Mouse (Mus musculus) gonadal fat pad, adult 2 months (tissue): ENCODE data around the gene Epm2aip1. TPM values are rescaled to one million over a fixed set of nuclear protein-coding genes. Genes with fewer than 3 reads are reported as not detected.

ENCODE experiments used
- DNase-seq: peaks from one replicate; pipeline ENCODE4 v3.0.0-alpha.2; 2012; ENCODE audit warnings: low read depth
- polyA plus RNA-seq: library from polyadenylated mRNA; depleted of rRNA; stranded (reverse); fragments of >200 nt; gene quantifications from 2 replicates; pipeline ENCODE4 v1.2.3, GENCODE M21; 2012

The Epm2aip1 gene
- polyA plus RNA-seq, 1 experiment: 13.1 TPM

DNA sequence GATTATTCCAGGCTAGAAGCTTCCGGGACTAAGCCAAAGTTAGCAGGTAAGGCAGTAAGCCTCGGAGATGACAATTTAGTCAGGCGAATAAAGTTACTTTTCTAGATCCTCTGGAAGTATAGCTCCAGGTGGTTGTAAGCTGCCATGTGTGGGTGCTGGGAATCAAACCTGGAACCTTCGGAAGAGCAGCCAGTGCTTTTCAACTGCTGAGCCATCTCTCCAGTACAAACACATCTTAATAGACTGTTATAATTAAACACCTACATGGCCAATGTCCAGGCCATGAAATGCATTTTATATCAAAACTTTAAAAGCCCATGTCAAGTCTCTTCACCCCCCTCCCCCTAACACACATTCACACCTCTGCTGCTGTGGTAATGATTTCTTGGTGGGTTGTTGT is 16.2 kb downstream of the Epm2aip1 start:
- DNase-seq: no peak

DNA sequence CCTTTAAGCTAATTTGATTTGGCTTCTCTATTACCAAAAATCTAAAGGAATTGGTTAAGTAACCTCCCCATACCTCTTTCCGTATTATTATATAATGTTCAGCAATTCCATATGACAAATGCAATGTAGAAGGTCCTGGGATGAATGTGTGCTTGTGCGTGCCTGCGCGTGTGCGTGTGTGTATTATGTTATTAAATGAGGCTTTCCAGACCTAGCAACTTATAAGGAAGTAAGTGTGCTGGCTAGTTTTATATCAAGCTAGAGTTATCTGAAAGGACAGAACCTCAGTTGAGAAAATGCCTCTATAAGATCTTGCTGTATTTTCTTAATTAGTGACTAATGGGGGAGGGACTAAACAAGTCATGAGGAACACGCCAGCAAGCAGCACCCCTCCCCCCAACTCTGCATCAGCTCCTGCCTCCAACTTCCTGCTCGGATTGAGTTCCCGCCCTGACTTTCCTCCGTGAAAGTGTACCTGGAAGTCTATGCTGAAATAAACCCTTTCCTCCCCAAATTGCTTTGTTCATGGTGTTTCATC is 17.6 kb downstream of the Epm2aip1 start:
- no peak for DNase-seq

DNA sequence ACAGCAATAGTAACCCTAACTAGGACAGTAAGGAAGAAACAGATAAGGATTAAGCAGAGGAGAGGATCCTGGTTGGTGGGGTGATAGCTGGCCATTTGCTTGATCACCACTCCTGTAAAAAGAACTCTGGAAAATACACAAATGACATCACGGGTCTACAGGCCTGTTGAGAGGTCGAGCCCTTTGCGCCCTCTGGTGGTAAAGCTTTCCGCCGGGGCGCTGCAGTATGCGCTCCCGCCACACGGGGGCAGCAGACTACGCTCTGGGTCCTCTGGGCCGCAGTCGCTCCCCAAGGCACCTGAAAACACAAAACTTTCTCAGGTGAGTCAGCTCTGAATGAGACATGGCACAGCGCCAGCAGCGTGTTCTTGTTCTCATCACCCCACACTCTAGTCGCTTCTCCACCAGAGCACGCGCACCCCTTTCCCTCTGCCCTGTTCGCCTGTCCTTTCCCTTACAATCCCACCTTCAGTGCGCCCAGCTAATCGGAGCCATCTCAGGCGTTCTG is 18.2 kb downstream of the Epm2aip1 start:
- DNase-seq: no peak

DNA sequence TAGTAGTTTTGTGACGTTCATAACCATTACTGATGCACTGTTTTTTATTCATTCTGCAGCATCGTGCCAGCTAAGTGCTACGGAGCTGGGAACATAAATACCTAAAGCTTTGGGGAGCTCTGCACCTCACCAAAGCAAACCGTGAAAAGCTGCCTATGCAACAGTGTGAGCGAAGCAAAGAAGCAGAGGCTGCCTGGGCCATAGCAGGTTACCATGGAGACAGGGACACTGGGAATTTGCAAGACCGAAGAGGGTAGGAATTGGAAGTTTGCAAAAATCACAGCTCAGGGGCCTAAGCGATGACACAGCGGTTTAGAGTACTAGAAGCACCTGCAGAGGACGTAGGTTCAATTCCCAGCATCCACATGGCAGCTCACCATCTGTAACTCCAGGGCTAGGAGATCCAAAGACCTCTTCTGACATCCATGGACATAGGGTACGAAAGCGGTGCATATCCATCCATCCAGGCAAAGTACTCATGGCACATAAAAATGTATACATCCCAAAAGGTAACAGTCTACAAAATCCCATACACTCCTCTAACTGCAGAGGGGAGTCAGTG is 18.9 kb downstream of the Epm2aip1 start:
- DNase-seq: no peak

DNA sequence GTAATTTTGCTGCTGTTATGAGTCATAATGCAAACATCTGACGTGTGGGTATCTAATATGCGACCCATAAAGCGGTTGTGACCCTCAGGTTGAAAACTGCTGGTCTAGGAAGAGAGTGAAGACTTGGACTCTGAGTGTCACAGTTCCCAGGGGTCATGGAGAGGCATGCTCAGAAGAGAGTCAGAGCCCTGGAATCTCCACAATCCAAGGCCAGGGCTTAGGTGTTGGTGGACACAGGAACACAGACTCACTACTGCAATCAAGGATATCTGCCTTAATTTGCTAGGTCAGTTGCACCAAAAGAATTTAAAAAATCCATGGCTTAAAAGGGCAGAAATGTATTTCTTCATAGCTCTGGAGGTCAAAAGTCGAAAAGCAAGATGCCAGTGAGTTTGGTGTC is 21.5 kb downstream of the Epm2aip1 start:
- no peak for DNase-seq

DNA sequence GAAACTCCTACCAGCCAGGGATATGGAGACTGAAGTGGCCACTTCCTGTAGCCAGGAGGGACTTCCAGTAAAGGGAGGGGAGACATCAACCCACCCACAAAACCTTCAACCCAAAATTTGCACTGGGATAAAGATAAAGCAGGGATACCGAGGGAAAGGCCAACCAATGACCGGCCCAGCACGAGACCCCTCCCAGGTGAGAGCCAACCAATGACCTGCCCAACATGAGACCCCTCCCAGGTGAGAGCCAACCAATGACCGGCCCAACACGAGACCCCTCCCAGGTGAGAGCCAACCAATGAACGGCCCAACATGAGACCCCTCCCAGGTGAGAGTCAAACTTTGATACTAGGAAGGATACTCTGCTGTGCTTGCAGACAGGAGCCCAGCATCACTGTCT is 23.2 kb downstream of the Epm2aip1 start:
- no peak for DNase-seq

DNA sequence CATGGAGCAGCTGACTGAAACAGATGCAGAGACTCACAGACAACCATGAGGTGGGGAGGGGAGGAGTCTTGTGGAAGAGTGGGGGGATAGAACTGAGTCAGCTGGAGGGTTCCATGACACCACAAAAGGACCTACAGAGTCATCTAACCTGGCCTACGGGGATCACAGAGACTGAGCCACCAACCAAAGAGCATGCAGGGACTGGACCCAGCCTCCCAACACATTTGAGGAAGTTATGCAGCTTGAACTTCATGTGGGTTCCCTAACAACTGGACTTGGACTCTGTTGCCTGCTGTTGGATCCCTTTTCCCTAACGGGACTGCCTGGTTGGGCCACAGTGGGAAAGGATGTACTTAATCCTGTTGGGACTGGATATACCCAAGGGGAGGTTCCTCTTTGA is 23.6 kb downstream of the Epm2aip1 start:
- DNase-seq: no peak

DNA sequence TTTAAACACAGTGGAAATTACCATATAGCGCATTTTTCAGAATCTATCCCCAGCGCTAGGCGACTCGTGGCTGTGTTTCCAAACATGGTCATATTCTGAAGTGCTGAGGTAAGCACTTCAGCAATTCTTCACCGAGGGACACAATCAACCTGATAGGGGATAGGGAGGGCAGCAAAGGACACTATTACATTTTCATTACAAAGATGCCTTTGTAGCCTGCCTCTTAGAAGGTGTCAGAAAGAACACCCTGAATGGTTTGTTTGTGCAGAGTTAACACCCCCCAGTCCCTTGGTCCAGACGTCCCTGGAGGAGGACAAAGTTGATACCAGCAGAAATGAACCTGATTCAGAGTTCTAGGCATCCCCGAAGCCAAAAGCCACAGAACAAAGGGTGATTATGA is 24.7 kb downstream of the Epm2aip1 start:
- DNase-seq: no peak

DNA sequence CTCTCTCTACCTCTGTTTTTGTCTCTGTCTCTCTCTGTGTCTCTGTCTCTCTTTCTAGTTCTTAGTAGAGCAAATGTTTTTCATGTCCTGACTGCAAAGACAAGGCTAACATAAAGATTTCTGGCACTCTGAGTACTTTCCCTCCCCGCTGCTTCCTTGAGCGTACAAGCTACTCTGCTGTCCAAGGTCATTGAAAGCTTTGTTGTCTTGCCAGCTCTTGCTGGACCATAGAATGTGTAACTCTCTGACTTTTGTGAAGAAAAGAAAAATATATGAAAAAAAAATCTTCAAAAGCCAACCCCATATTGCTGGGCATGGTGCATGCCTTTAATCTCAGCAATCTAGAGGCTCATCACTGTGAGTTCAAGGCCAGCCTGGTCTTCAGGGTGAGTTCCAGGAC is 26.9 kb downstream of the Epm2aip1 start:
- no peak for DNase-seq

DNA sequence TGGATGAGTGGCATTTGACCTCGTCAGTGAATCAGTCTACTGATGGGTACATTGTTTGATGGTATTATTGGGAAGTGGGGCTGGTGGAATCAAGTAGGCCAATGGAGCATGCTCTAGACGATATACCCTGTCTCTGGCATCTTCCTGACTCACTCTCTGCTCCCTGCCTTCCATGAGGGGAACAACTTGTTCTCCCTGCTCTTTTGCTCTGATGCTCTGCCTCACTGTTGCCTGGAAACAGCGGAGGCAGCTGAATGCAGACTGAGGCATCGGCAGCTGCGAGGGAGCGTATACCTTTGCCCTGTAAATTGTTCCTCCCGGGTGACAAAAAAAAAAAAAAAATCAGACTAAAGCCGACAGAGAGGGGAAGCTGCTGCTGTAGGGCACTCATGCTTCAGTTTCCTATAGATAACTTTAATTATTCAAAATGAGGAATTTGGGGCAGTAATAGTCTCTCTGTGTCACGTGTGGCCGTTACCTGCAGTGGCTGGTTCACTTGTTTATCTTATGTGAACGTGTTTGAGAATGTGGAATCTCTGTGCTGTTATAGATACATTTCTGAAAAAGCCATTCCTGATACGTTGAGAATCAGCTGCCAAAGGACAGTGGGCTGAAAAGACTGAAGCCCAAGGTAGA is 30.6 kb downstream of the Epm2aip1 start:
- no peak for DNase-seq

DNA sequence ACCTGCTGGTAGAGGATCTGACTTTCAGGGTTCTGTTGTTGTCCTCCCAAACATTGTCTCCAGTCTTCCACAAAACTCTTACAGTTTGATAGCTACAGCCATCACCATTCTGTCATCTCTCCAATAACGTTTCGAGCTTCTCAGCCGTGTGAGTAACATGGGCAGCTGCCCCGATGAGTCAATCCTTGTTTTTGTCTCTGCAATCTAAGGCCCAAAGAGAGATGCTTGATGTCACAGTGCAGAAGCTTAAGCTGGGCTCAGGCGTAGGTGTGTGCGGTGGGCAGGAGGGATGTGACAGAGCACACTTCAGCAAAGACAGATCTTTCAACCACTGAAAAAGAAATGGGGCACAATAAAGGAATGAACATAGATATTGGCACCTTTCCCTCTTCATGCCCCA is 32.3 kb downstream of the Epm2aip1 start:
- DNase-seq: no peak

DNA sequence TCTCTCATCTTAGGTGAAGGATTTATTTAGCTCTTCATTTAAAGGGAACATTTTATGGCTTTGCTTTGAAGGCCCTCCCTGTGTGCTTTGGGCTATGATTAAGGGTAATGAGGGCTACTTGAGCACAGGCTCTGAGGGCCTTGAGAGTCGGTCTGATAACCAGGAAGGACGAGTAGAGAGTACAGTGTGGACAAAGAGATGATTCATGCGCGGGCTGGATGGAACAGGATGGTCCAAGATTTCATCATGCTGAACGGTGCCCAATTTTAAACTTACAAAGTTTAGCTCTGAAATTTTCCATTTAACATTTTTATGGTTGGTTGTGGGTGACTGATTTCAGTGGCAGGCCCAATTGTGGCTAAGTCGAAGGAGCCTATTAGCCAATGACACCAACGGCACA is 34.4 kb downstream of the Epm2aip1 start:
- DNase-seq: no peak

DNA sequence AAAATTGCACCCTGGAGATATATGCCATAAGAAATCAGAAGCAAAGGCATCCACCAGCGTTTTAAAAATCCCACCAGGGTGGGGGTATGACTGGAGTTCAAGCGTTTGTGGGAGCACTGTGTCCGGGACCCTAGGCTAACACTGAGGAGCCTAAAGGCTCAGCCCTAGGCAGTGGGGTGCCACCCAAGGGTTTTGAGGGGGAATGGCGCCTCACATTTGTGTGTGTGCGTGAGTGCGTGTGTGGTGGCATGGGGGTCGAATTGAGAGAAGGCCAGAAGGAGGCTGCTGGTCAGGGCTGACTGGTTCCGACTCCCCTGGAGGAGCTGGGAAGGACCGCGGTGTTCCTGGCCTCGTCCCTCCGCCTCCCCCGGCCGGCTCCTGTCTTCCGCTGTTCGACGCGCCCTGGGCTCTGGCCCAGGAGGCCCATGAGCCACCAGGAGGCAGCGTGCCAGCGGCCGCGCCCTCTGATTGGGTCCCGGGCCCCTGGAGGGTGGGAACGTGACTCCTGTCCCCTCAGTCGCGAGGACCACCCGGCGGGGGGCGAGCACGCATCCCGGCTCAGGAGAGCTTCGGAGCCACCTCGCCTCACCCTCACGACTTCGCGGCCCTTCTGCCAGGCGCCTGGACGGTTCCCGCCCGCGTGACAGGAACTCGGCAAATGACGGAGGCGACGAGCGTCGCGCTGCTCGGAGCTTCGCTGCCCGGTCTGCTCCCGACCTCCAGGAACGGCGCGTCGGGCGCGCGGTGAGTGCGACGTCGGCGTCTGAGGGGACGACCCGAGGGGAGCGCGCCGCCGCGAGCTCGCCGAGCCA is 39.5 kb downstream of the Epm2aip1 start, which contains the start of gene Trank1:
Trank1 (plus strand) TSS at position 709 of the 812 bp plus-strand sequence.
- DNase-seq: no peak

DNA sequence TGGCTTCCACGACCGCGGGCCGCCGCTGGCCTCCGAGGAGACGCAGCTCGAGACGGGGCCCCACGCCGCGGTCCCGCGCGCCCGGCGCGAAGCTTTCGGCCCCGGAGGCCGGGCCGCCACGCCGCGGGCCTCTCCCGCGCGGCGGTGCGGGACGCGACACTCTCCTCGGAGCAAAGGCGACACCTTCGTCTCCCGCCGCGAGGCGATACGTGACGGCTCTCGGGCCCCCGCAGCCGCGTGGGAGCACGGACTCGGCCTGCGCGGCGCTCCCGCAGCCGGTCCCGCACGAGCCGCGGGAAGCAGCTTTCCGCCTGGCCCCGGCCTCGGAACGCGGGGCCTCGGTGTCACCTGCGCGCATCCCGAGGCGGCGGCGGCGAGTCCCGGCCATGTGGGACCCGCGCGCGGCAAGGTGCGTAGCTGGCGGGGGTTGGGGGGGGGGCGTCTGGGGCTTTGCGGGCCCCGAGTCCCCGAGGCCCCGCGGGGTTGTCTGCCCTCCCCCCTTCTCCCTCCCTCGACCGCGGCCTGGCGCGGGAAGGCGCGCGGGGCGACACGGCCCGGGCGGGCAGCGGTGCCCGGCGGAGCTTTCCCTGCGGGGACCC is 40.2 kb downstream of the Epm2aip1 start:
- DNase-seq: no peak

DNA sequence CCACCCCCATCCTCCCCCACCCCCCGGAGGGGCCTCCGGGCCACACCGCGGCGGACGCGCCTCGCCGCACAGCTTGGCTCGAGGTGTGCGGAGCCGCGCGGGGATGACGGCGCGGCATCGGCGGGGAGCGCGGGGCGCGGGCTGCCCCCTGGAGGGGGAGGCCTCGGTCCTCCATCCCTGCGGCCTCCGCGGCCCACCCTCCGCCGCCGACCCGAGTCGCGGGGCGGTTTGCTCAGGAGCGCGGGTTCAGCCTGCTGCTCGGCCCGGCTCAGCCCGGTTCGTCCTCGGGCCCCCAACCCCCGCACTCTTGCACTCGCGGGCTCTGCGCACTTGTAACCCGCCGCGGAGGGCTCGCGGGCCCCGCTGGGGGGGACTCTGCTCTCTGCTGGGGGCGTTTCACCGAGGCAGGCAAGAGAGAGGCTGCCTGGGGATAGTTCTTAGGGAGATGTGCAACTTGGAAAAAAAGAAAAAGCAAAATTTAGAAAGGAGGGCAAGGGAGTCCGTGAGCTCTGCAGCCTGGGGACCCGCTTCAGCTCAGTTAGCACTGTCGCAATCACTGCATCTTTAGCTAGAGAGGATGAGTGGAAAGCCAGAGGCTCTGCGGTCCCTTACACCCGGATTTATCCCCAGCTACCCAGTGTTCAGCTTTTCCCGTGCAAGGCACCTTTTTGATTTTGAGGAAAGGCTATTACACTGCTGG is 40.9 kb downstream of the Epm2aip1 start:
- no peak for DNase-seq

DNA sequence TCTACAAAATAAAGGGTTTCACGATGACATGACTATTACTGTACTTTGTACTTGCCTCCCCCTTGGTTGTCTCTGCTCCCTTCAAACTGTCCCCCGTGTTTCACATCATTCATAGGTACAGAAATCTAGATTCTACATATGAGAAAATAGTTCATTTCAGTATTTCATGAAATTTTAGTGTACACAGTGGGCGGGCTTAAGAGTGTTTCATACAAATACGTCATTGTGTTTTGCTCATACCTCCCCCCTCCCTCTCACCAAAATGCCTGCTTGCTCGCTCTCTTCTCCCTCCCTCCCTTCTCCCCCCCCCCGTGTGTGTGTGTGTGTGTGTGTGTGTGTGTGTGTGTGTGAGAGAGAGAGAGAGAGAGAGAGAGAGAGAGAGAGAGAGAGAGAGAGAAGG is 41.6 kb downstream of the Epm2aip1 start:
- no peak for DNase-seq

DNA sequence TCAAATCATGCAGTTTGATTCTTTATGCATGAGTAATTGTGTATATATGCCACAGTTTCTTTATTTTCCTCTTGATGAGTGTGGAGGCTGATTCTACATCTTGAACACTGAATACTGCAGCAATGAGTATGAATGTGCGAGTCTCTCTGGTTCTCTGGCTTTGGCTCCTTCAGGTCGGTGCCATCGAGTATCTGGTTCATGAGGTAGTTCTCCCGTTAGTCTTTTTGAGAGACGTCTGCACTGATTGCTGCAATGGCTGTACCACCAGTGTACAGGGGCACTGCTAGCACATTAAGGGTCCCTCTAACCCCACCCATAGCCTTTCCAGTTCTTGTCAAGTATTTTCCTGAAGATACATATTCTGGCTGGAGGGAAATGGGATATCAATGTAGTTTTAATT is 42.1 kb downstream of the Epm2aip1 start:
- no peak for DNase-seq

DNA sequence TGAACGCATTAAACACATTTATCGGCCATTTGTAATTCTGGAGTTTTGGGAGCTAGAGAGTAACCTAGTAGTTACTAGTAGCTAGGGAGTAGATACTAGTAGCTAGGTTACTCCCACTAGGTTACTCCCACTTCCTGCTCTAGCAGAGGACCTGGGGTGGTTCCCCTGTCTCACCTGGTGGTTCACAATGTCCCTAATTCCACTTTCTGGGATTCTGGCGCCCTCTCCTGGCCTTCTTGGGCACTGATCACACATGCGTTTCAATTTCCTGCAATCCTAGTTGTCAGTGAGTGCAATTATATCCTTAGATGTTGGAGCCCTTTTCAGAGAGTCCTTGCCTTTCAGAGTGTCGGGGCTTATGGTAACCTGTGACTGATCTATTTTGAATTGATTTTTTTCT is 42.5 kb downstream of the Epm2aip1 start:
- no peak for DNase-seq

DNA sequence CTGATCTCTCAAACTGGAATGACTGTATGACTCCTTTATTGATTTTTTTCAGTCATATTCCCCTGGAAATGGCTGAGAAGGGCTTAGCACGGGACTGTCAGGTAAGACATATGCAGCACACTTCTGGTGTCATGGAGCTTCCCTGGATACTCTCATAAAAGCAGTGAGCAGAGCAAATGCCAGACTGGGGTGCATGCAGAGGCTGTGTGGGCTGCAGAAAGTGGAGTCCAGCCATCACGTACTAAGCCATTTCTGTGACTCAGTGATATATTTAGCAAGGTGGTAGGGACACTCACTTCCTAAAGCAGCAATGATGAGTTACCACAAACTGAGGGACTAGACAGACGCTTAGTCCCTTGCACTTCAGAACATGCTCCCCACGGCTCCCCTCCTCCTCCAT is 49.2 kb downstream of the Epm2aip1 start:
- no peak for DNase-seq

DNA sequence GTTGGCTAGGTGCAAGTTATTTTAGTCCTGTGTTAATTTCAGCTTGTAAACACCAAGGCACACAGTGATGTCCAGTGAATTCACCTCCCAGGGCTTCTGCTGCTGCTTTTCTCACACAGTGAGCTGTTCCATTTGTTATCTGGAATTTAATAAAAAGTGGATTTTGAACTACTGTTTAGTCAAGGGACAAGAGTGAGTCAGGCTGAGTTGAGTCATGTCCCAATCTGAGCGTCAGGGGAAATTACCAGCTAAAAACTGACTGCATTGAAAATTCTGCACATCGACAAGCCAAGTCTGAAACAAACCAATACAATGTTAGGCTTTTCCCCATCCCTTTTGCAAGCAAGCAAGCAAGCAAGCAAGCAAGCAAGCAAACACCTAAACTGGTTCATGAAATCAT is 53.2 kb downstream of the Epm2aip1 start:
- no peak for DNase-seq
